Mouse (Mus musculus): Measurements from ENCODE around the gene Cdkal1.

Gene Cdkal1

GRCm38 (mm10) chr13:29290569-29290968, 564.9 kb downstream of the Cdkal1 start:
- in situ Hi-C loops (cut with MboI, MseI) = loop anchor here in 1 of 2 experiments (5.0 kb wide), 1 partner anchor 33 kb away; no protein-coding TSS in a partner anchor

GRCm38 (mm10) chr13:29285058-29285457, 570.4 kb downstream of the Cdkal1 start:
- in situ Hi-C loops (cut with MboI, MseI) = no loop called here

DNA sequence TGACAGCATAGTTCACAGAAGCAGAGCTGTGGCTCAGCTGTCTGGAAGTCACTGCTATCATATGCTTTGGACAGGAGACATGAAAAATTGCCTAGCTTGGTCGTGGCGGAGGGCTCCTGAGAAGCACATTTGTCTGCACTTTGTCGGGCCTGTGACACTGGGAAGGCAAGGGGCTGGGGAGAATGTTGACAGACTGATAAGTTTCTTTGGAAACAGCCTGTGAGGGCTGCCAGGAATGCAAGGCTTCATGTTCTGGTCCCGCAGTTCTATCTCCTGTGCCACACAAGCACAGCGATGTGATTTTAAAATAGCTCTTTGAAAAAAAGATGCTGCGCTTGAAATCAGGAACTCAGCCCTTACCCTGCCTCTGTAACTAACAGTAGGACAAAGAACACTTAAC, 573.9 kb downstream of the Cdkal1 start:
- in situ Hi-C loops (cut with MboI, MseI) = no loop called here

GRCm38 (mm10) chr13:29278156-29278555, 577.3 kb downstream of the Cdkal1 start:
- in situ Hi-C loops (cut with MboI, MseI) = no loop called here

DNA sequence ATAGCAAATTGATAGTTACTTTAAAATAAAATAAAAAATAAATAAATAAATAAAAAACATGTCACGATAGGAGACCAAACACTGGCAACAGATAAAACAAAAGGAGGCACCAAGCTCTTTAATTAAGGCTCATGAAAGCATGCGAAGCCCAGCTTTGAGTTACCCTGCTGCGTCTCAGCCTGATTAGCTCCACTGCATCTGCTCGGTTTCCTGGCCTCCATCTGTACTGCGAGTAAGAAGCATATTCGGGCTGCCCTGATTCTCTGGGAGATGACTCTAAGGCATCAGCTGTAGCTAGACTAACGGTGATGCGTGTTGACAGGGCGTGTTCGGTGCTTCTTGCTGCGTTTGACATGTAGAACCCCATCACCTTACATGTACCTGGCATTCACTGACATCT, 581.2 kb downstream of the Cdkal1 start:
- in situ Hi-C loops (cut with MboI, MseI) = no loop called here

- in situ Hi-C loops (cut with MboI, MseI) = no loop called here
Measured at GRCm38 (mm10) chr13:29273693-29274221, 581.7 kb downstream of the Cdkal1 start.

DNA sequence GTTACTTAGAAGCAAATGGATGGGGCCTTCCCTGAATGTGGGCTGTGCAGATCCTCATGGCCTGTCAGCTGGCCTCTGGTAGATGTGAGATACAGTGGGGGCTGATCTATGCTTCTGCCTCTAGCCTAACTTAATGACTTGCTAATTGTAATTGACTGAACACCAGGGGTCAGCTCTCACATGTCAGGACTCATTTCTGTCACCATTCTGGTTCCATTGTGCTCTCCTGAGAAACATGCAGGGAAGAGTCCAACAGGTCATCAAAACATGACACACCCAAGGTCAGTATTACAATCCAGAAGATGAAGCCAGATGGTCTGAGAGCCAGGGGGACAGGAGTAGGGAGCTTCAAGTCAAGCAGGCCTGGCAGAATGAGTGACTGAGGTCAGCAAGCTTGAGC, 584.0 kb downstream of the Cdkal1 start:
- in situ Hi-C loops (cut with MboI, MseI) = no loop called here

GRCm38 (mm10) chr13:29264015-29264711, 591.3 kb downstream of the Cdkal1 start:
- in situ Hi-C loops (cut with MboI, MseI) = loop anchor here in 1 of 2 experiments (5.0 kb wide), 1 partner anchor 72 kb away; no protein-coding TSS in a partner anchor

- in situ Hi-C loops (cut with MboI, MseI) = loop anchor here in 1 of 2 experiments (5.0 kb wide), 1 partner anchor 70 kb away; no protein-coding TSS in a partner anchor
Measured at GRCm38 (mm10) chr13:29262164-29262563, 593.3 kb downstream of the Cdkal1 start.

- in situ Hi-C loops (cut with MboI, MseI) = no loop called here
Measured at GRCm38 (mm10) chr13:29248535-29248934, 606.9 kb downstream of the Cdkal1 start.

DNA sequence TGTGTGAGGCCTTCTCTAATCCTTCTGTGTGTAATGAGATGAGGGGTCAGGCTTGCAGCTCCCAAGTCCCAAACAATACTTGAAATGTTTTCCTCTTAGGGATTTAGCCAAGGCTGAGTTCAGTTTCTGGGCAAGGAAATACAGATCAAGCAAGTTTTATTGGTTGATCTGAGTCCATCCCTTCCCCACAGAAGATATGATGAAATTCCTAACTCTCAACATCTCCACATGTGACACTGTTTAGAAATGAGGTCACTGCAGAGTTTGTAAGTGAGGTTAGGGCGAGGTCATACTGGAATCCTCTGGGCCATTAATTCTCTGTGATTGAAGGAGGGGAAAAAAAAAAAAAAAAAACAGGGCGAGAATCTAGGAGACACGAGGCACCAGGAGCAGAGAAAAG, 607.7 kb downstream of the Cdkal1 start:
- in situ Hi-C loops (cut with MboI, MseI) = no loop called here

GRCm38 (mm10) chr13:29235065-29235464, 620.4 kb downstream of the Cdkal1 start:
- in situ Hi-C loops (cut with MboI, MseI) = no loop called here

DNA sequence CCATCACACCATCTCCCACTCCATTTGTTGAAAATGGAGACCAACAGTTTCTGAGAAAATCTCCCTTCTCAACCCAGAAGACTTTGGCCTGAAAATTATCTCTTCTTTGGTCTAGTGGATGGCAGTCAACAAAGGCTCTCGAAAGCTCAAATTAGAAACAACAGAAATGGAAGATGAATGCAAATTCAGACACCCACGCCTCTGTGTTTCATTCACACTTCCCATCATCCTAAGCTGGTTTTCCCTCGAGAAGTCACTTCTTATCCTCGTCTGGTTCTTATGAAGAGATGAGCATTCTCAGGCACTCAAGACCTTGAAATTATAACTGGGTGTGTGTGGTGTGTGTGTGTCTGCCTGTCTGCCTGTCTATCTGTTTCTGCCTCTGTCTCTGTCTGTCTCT, 621.0 kb downstream of the Cdkal1 start:
- in situ Hi-C loops (cut with MboI, MseI) = no loop called here

DNA sequence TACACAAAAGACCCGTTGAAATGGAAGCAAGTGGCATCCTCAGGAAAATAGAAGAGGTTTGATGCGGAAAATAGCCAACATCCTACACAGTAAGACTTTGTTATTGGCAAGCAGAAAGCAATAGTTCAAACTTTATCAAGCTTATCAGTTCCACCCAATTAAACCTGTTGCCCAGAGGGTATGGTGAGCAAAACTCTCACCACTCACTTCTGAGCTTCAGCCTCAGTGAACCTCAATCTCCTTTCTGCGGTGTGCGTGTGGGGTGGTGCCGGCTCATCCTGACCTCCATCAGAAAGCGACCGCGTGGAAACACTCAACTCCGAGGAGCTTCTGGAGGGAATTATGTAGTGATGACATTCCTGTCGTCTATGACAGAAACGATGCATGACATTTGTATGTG, 621.5 kb downstream of the Cdkal1 start:
- in situ Hi-C loops (cut with MboI, MseI) = no loop called here

DNA sequence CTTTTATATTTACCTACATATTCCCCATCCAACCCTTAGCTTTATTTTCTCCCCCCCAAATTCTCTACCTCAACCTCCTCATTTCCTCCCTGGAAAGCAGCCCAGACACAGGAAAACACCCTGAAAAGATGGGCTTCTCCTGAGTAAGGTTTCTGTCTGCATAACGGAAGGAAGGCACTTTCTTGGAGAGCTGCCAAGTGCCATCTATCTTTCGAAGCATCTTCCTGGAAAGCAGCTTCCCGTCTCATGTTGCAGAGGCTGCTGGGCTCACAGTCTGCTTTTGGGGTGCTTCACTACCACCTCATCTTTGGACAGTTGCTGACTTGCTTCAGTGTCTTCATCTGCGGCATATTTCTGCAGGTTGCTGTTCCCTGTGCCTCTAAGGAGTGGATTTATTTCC, 622.8 kb downstream of the Cdkal1 start:
- in situ Hi-C loops (cut with MboI, MseI) = no loop called here

GRCm38 (mm10) chr13:29224815-29225214, 630.7 kb downstream of the Cdkal1 start:
- in situ Hi-C loops (cut with MboI, MseI) = no loop called here

GRCm38 (mm10) chr13:29222261-29222838, 633.1 kb downstream of the Cdkal1 start:
- in situ Hi-C loops (cut with MboI, MseI) = no loop called here

GRCm38 (mm10) chr13:29221646-29222045, 633.8 kb downstream of the Cdkal1 start:
- in situ Hi-C loops (cut with MboI, MseI) = no loop called here

DNA sequence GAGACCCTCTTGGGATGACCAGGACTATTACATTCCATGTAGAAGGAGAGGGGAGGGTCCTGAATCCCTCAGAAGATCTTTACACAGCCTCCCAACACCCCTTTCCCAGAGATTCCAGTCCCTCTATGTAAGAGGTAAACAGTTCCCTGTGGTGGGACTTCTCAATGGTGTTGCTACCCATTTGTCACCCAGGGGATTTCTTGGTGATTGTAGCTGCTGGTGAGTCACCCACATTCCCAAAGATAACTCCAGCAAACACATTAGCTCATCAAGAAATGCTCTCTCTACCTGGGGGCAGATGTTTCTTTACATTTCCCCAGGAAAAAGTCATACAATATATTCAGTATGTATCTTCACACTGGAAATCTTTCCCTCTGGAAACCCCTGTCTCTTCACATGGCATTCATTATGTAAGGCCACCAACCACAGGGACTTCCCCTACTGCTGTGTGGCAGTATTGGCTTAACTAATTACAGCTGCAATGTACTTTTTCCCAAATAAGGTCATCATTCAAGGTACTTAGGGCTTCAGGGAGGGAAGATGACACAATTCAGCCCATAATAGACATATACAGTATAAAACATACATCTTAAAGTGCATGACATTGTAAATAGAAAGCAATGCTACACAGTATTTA, 636.8 kb downstream of the Cdkal1 start:
- in situ Hi-C loops (cut with MboI, MseI) = no loop called here

DNA sequence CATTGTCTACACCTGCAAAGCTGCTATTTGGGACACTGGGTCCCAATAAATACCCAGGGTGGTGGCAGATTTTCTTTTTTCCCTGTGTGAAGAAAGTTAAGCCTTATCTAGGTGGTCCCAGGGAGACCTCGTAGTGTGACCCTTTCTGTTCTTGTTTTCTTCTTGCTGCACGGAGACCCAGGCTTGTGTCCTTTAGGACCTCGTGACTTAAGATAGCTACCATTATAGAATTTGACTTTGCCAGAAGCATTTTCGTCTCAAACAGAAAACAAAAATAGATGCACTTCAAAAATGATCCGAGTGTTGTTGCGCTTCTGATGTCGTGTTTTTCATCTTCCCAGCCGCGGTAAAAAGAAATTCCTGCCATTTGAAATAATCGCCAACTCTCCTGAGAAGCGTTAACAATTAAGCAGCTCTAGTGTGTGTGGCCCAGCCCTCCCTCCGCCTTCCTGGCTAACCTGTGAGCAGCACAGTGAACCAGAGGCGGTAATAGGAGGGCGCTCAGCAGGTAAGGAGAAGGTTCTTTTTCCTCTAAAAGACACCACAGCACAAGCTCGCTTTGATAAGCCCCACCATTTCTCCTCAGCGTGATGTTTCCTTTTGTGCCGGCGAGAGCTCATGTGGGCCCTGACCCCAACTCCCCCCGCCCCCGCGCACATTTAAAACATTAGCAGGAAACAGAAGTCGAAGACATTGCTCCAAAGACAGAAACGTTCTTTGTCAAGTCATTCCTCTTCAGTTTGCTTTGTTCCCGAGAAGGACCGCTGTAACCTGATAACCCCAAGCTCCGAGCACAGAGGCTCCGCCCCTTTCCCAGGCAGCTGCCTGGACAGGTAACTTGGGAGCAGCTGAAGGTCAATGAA, 645.1 kb downstream of the Cdkal1 start:
- in situ Hi-C loops (cut with MboI, MseI) = no loop called here

GRCm38 (mm10) chr13:29208749-29209148, 646.7 kb downstream of the Cdkal1 start:
- in situ Hi-C loops (cut with MboI, MseI) = no loop called here

DNA sequence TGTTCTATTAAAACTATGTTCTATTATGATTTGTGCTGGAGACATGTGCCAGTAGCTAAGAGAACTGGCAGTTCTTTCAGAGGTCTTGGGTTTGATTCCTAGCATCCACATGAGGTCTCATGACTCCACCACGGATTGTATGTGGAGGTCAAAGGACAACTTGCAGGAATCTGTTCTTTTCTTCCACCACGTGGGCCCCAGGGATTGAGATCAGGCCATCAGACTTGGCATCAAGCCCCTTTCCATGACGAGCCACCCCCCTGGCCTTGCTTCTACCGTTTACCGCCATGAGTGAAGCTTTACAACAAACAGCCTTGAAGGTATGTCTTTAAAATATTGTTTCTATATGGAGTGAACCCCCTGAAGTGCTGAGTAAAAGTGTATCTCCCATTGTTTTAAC, 651.6 kb downstream of the Cdkal1 start:
- in situ Hi-C loops (cut with MboI, MseI) = no loop called here
